Mouse (Mus musculus): ENCODE data around the gene Strc. TPM values are rescaled to one million over a fixed set of nuclear protein-coding genes. Genes with fewer than 3 reads are reported as not detected.
"Not testable (repeated sequence)": the region's sequence is repeated elsewhere in the genome, so short reads cannot be mapped to it uniquely, and the experiment has no call there.

The Strc gene
- polyA plus RNA-seq (2015; fragmentation: Nextera tagmentation; extraction: Ambion mirVana), result 0.03 and 0.04 TPM in 2 replicates

GRCm38 (mm10) chr2:121386961-121387575 lies at the start of gene Strc:
Gene Strc (minus strand): TSS chr2:121387168.
- H3K4me2 ChIP-seq (ENCODE audit: low read length); H3K4me3 ChIP-seq (ENCODE audit: low read length); ATAC-seq; H3K9ac ChIP-seq (ENCODE audit: low read depth, low read length); H3K27me3 ChIP-seq (replicated peaks; ENCODE audit: control insufficient read depth, insufficient read depth, low read length); H3K4me1 ChIP-seq (ENCODE audit: control insufficient read depth, insufficient read depth, low read depth, low read length); H3K36me3 ChIP-seq (ENCODE audit: control insufficient read depth, insufficient read depth, low read length); H3K9me3 ChIP-seq (ENCODE audit: control insufficient read depth, low read length); H3K27ac ChIP-seq (ENCODE audit: low read depth, low read length): not testable (repeated sequence)
- 96% methylated on average over 14 of the region's 17 CpGs for WGBS

GRCm38 (mm10) chr2:121434854-121435253 lies 47.9 kb upstream of the Strc start:
- H3K27ac ChIP-seq (ENCODE audit: low read depth, low read length), result no peak overlapping the region
- H3K4me3 ChIP-seq (ENCODE audit: low read length), result no peak overlapping the region
- WGBS, result 97% methylated on average over 1 of the region's 1 CpGs
- no peak overlapping the region for H3K4me2 ChIP-seq (ENCODE audit: low read length)
- H3K9me3 ChIP-seq (ENCODE audit: control insufficient read depth, low read length), result no peaks in the 10 kb centered on the region
- no peaks in the 10 kb centered on the region for H3K4me1 ChIP-seq (ENCODE audit: control insufficient read depth, insufficient read depth, low read depth, low read length)
- H3K27me3 ChIP-seq (replicated peaks; ENCODE audit: control insufficient read depth, insufficient read depth, low read length), result no peaks in the 10 kb centered on the region
- peaks cover 66% of the 10 kb centered on the region for H3K36me3 ChIP-seq (ENCODE audit: control insufficient read depth, insufficient read depth, low read length)
- no peak for ATAC-seq
- H3K9ac ChIP-seq (ENCODE audit: low read depth, low read length), result no peak overlapping the region

DNA sequence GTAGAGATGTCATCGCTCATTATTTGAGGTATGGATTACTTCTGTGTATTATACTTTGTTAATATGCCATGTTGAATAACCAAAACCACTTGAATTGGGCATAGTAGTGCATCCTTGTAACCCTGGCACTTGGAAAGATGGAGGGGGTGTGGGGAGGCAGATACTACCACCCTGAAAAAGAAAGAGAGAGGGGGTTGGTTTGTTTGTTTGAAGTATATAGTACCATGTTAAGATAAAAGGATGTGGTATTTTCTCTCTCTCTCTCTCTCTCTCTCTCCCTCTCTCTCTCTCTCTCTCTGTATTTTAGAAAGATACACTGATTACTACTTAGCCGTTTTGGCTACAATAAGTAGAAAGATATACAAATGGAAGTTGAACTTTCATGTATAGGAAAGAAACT lies 38.9 kb upstream of the Strc start:
- WGBS, result 94% methylated on average over 2 of the region's 2 CpGs
- peaks cover 34% of the 10 kb centered on the region for H3K36me3 ChIP-seq (ENCODE audit: control insufficient read depth, insufficient read depth, low read length)
- no peak overlapping the region for H3K4me2 ChIP-seq (ENCODE audit: low read length)
- H3K4me3 ChIP-seq (ENCODE audit: low read length), result no peak overlapping the region
- no peak for ATAC-seq
- no peaks in the 10 kb centered on the region for H3K9me3 ChIP-seq (ENCODE audit: control insufficient read depth, low read length)
- no peak overlapping the region for H3K27ac ChIP-seq (ENCODE audit: low read depth, low read length)
- no peak overlapping the region for H3K9ac ChIP-seq (ENCODE audit: low read depth, low read length)
- no peaks in the 10 kb centered on the region for H3K4me1 ChIP-seq (ENCODE audit: control insufficient read depth, insufficient read depth, low read depth, low read length)
- no peaks in the 10 kb centered on the region for H3K27me3 ChIP-seq (replicated peaks; ENCODE audit: control insufficient read depth, insufficient read depth, low read length)

DNA sequence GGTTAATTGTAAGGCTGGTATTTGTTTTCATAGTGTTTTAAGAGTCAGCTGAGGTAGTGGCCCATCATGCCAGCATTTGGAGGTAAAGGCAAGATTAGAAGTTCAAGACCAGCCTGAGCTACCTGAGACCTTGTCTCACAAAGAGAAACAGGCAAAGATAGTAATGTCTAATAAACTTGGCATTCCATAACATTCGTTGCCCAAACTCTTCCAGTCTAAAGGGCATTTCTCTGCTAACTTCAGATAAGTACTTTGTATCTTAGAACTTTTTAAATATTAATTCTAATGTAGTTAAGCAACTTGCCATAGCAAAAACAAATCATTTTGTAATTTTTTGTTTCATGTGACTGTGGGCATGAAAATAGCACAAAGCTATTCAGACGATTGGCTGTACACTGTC lies 36.2 kb upstream of the Strc start:
- no peak overlapping the region for H3K27ac ChIP-seq (ENCODE audit: low read depth, low read length)
- ATAC-seq, result no peak
- no peak overlapping the region for H3K4me3 ChIP-seq (ENCODE audit: low read length)
- no peak overlapping the region for H3K4me2 ChIP-seq (ENCODE audit: low read length)
- no peaks in the 10 kb centered on the region for H3K9me3 ChIP-seq (ENCODE audit: control insufficient read depth, low read length)
- H3K9ac ChIP-seq (ENCODE audit: low read depth, low read length), result no peak overlapping the region
- H3K36me3 ChIP-seq (ENCODE audit: control insufficient read depth, insufficient read depth, low read length), result peaks cover 19% of the 10 kb centered on the region
- H3K4me1 ChIP-seq (ENCODE audit: control insufficient read depth, insufficient read depth, low read depth, low read length), result no peaks in the 10 kb centered on the region; the same call in 1 of the 2 replicates
- WGBS, result 97% methylated on average over 2 of the region's 2 CpGs
- H3K27me3 ChIP-seq (replicated peaks; ENCODE audit: control insufficient read depth, insufficient read depth, low read length), result no peaks in the 10 kb centered on the region

GRCm38 (mm10) chr2:121418476-121418875 lies 31.5 kb upstream of the Strc start:
- Histone ChIP-seq H3K27me3 (replicated peaks; ENCODE audit: control insufficient read depth, insufficient read depth, low read length) (no peaks in the 10 kb centered on the region), H3K9me3 (ENCODE audit: control insufficient read depth, low read length) (no peaks in the 10 kb centered on the region), H3K36me3 (ENCODE audit: control insufficient read depth, insufficient read depth, low read length) (peaks cover 3% of the 10 kb centered on the region), H3K9ac (ENCODE audit: low read depth, low read length) (no peak overlapping the region), H3K4me1 (ENCODE audit: control insufficient read depth, insufficient read depth, low read depth, low read length) (peaks cover 19% of the 10 kb centered on the region), H3K27ac (ENCODE audit: low read depth, low read length) (no peak overlapping the region), H3K4me3 (ENCODE audit: low read length) (no peak overlapping the region), H3K4me2 (ENCODE audit: low read length) (no peak overlapping the region)
- no peak for ATAC-seq
- 88% methylated on average over 3 of the region's 3 CpGs for WGBS

DNA sequence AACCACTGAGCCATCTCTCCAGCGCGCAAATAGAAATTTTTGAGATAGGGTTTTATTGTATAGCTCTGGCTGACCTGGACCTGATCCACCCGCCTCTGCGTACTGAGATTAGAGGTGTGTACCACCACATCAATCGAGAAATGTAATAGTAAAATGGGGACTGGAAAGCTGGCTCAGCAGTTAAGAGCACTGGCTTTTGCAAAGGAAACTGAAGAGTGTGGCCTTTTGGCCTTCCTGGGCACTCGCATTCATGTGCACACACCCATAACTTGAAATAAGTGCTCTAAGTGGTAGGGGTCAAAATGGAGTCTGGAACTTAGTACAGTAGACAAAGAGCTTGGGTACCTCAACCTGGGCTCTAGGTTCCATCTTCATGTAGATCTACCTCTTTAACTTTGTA lies 29.4 kb upstream of the Strc start:
- H3K27me3 ChIP-seq (replicated peaks; ENCODE audit: control insufficient read depth, insufficient read depth, low read length), result no peaks in the 10 kb centered on the region
- H3K4me3 ChIP-seq (ENCODE audit: low read length), result no peak overlapping the region
- 91% methylated on average over 6 of the region's 6 CpGs for whole genome bisulfite sequencing
- no peaks in the 10 kb centered on the region for H3K9me3 ChIP-seq (ENCODE audit: control insufficient read depth, low read length)
- no peak overlapping the region for H3K27ac ChIP-seq (ENCODE audit: low read depth, low read length)
- H3K36me3 ChIP-seq (ENCODE audit: control insufficient read depth, insufficient read depth, low read length), result no peaks in the 10 kb centered on the region
- ATAC-seq, result no peak
- no peak overlapping the region for H3K9ac ChIP-seq (ENCODE audit: low read depth, low read length)
- H3K4me2 ChIP-seq (ENCODE audit: low read length), result peak overlapping the region; percentile 14; the same call in 1 of the 2 replicates
- H3K4me1 ChIP-seq (ENCODE audit: control insufficient read depth, insufficient read depth, low read depth, low read length), result peaks cover 21% of the 10 kb centered on the region

DNA sequence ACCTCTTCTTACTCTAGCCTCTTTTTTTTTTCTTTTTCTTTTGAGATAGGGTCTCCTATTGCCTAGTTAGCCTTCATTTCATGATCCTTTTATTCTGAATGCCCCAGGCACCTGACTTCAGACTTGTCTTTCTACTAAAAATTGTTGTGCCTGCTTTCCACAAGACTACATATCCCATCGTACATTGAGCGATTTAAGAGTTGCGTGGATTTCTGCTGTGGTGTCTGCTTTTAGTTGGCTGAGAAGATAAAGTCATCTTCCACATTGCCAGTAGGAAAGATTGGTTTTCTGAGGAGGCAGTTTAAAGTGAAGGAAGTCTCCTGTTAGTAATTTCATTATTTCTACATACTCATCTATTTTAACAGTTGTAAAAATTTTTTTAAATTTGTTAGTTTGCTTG lies 28.6 kb upstream of the Strc start:
- H3K4me1 ChIP-seq (ENCODE audit: control insufficient read depth, insufficient read depth, low read depth, low read length), result peaks cover 21% of the 10 kb centered on the region
- H3K9me3 ChIP-seq (ENCODE audit: control insufficient read depth, low read length), result no peaks in the 10 kb centered on the region
- no peaks in the 10 kb centered on the region for H3K27me3 ChIP-seq (replicated peaks; ENCODE audit: control insufficient read depth, insufficient read depth, low read length)
- H3K27ac ChIP-seq (ENCODE audit: low read depth, low read length), result no peak overlapping the region
- H3K4me2 ChIP-seq (ENCODE audit: low read length), result peak overlapping the region; percentile 74
- H3K9ac ChIP-seq (ENCODE audit: low read depth, low read length), result no peak overlapping the region; the same call in 1 of the 2 replicates
- 84% methylated on average over 3 of the region's 3 CpGs for WGBS
- ATAC-seq, result no peak
- no peaks in the 10 kb centered on the region for H3K36me3 ChIP-seq (ENCODE audit: control insufficient read depth, insufficient read depth, low read length)
- H3K4me3 ChIP-seq (ENCODE audit: low read length), result peak overlapping the region; percentile 99; the same call in 1 of the 2 replicates

- peaks cover 21% of the 10 kb centered on the region for H3K4me1 ChIP-seq (ENCODE audit: control insufficient read depth, insufficient read depth, low read depth, low read length)
- H3K9ac ChIP-seq (ENCODE audit: low read depth, low read length), result peak overlapping the region; percentile 31
- ATAC-seq, result no peak
- no peaks in the 10 kb centered on the region for H3K36me3 ChIP-seq (ENCODE audit: control insufficient read depth, insufficient read depth, low read length)
- peak overlapping the region; percentile 99; the same call in 1 of the 2 replicates for H3K4me3 ChIP-seq (ENCODE audit: low read length)
- H3K27ac ChIP-seq (ENCODE audit: low read depth, low read length), result no peak overlapping the region
- 64% methylated on average over 3 of the region's 3 CpGs for WGBS
- H3K9me3 ChIP-seq (ENCODE audit: control insufficient read depth, low read length), result no peaks in the 10 kb centered on the region
- H3K27me3 ChIP-seq (replicated peaks; ENCODE audit: control insufficient read depth, insufficient read depth, low read length), result no peaks in the 10 kb centered on the region
- H3K4me2 ChIP-seq (ENCODE audit: low read length), result peak overlapping the region; percentile 74
Measured at GRCm38 (mm10) chr2:121415103-121415502, 28.1 kb upstream of the Strc start.

- Histone ChIP-seq H3K27ac (ENCODE audit: low read depth, low read length) (peak overlapping the region; percentile 96), H3K9ac (ENCODE audit: low read depth, low read length) (peak overlapping the region; percentile 98), H3K4me1 (ENCODE audit: control insufficient read depth, insufficient read depth, low read depth, low read length) (peaks cover 21% of the 10 kb centered on the region), H3K4me3 (ENCODE audit: low read length) (peak overlapping the region; percentile 99), H3K36me3 (ENCODE audit: control insufficient read depth, insufficient read depth, low read length) (no peaks in the 10 kb centered on the region), H3K27me3 (replicated peaks; ENCODE audit: control insufficient read depth, insufficient read depth, low read length) (no peaks in the 10 kb centered on the region), H3K4me2 (ENCODE audit: low read length) (peak overlapping the region; percentile 74), H3K9me3 (ENCODE audit: control insufficient read depth, low read length) (no peaks in the 10 kb centered on the region)
- peak; percentile 51 for ATAC-seq
- WGBS, result 0% methylated on average over 31 of the region's 32 CpGs
Measured at GRCm38 (mm10) chr2:121414139-121414685, 27.2 kb upstream of the Strc start.

Measured in hindbrain, embryonic 16.5 days (tissue).